Mouse (Mus musculus) cerebellum, adult 2 months (tissue): Measurements from ENCODE around the gene Elp5.

Experiments
- CTCF ChIP-seq: fragments of 200-500 bp; IDR thresholded peaks from 2 replicates; pipeline ENCODE4 v1.5.1; 2011; ENCODE audit warnings: low read depth, mild to moderate bottlenecking, control low read depth, low read length, moderate library complexity, borderline replicate concordance; ENCODE audit not compliant: insufficient read depth
- POLR2A ChIP-seq: fragments of 200-500 bp; IDR thresholded peaks from 2 replicates; pipeline ENCODE4 v1.6.1; 2011; ENCODE audit warnings: low read length, control low read depth, borderline replicate concordance; ENCODE audit not compliant: insufficient read depth

- no peak for TF ChIP-seq CTCF
- no peak for TF ChIP-seq POLR2A
These were observed 44.9 kb downstream of the Elp5 start for GRCm38 (mm10) chr11:69937385-69937784.
